Mouse (Mus musculus): Measurements from ENCODE around the gene Ftsj1. TPM values are rescaled to one million over a fixed set of nuclear protein-coding genes. Genes with fewer than 3 reads are reported as not detected.
A peak's percentile ranks its signal among the peaks of the same experiment; 100 is the strongest.

Gene Ftsj1
- total and polyA plus RNA-seq, 2 experiments from 2014 or later = 35.4 to 39.6 TPM

- H3K4me2 ChIP-seq (ENCODE audit: low read depth, low read length, poor library complexity, severe bottlenecking) = no peak overlapping the region
- no peak overlapping the region for H3K27ac ChIP-seq (ENCODE audit: low read depth, low read length)
- H3K9me3 ChIP-seq (ENCODE audit: low read length) = no peaks in the 10 kb centered on the region
- no peaks in the 10 kb centered on the region for H3K4me1 ChIP-seq (ENCODE audit: insufficient read depth, low read length)
- no peak for TF ChIP-seq CTCF (IDR thresholded peaks at IDR 0.05)
- H3K27me3 ChIP-seq (ENCODE audit: insufficient read depth, low read length) = no peaks in the 10 kb centered on the region
- DNase-seq (ENCODE audit: low spot score) (no peak), ATAC-seq (ENCODE audit: low FRiP score) (no peak)
- 77% methylated on average over 7 of the region's 7 CpGs for WGBS
- no peak overlapping the region for H3K9ac ChIP-seq (replicated peaks; ENCODE audit: low read length, poor library complexity, severe bottlenecking)
- H3K36me3 ChIP-seq (ENCODE audit: insufficient read depth, low read length) = no peaks in the 10 kb centered on the region
- no peak overlapping the region for H3K4me3 ChIP-seq (ENCODE audit: low read depth, low read length)
These were observed 40.6 kb downstream of the Ftsj1 start for GRCm38 (mm10) chrX:8211490-8212207.

DNA sequence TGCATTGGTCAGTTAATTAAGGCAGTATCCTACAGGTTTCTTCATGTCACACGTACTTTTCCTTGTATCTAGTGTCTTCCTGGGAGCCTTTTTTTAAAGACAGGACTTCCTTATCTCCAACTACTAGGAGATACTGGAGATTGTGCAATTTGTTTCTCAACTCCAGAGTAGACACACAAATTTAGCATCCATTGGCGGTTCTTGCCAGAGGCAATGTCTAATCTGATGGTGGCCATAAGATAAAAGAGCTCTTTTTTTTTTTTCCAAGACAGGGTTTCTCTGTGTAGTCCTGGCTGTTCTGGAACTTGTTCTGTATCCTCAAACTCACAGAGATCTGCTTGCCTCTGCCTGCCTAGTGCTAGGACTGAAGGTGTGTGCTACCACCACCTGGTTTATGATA lies 42.5 kb downstream of the Ftsj1 start:
- DNase-seq (ENCODE audit: low spot score) (no peak), ATAC-seq (ENCODE audit: low FRiP score) (no peak)
- H3K27ac ChIP-seq (ENCODE audit: low read depth, low read length) = no peak overlapping the region
- H3K9ac ChIP-seq (replicated peaks; ENCODE audit: low read length, poor library complexity, severe bottlenecking) = no peak overlapping the region
- no peaks in the 10 kb centered on the region for H3K9me3 ChIP-seq (ENCODE audit: low read length)
- H3K4me2 ChIP-seq (ENCODE audit: low read depth, low read length, poor library complexity, severe bottlenecking) = no peak overlapping the region
- 81% methylated on average over 2 of the region's 2 CpGs for WGBS
- 0 out of 2 replicates have a peak, but pooled peaks cover 4% of the 10 kb centered on the region for H3K4me1 ChIP-seq (ENCODE audit: insufficient read depth, low read length)
- no peaks in the 10 kb centered on the region for H3K27me3 ChIP-seq (ENCODE audit: insufficient read depth, low read length)
- H3K4me3 ChIP-seq (ENCODE audit: low read depth, low read length) = no peak overlapping the region
- TF ChIP-seq CTCF (IDR thresholded peaks at IDR 0.05) = no peak
- H3K36me3 ChIP-seq (ENCODE audit: insufficient read depth, low read length) = no peaks in the 10 kb centered on the region

DNA sequence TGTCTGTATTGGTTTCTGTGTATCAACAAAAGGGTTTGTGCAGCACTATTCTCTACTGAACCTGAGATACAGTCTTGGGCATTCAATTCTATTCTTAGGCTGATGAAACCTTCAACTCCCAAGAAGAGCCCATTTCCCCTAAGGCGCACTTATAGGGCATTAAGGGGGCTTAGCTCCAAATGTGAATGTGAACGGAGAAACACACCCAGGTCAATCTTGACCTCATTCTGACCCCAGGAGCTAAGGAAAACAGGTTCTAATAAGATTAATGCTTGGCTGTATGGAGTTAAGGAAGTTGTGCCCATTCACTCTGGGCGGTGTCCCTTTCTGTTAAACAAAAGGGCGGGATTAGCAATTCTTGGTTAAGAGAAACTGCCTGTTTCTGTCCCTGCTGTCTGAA lies 45.0 kb downstream of the Ftsj1 start:
- Histone ChIP-seq H3K36me3 (ENCODE audit: insufficient read depth, low read length) (peaks cover 3% of the 10 kb centered on the region; the same call in 1 of the 2 replicates), H3K27me3 (ENCODE audit: insufficient read depth, low read length) (no peaks in the 10 kb centered on the region), H3K9ac (replicated peaks; ENCODE audit: low read length, poor library complexity, severe bottlenecking) (no peak overlapping the region), H3K4me2 (ENCODE audit: low read depth, low read length, poor library complexity, severe bottlenecking) (peak overlapping the region; percentile 55; the same call in 1 of the 2 replicates), H3K9me3 (ENCODE audit: low read length) (no peaks in the 10 kb centered on the region), H3K4me3 (ENCODE audit: low read depth, low read length) (peak overlapping the region; percentile 53; the same call in 1 of the 2 replicates), H3K4me1 (ENCODE audit: insufficient read depth, low read length) (0 out of 2 replicates have a peak, but pooled peaks cover 4% of the 10 kb centered on the region), H3K27ac (ENCODE audit: low read depth, low read length) (no peak overlapping the region)
- WGBS = 32% methylated on average over 4 of the region's 4 CpGs
- TF ChIP-seq CTCF (IDR thresholded peaks at IDR 0.05) = no peak
- ATAC-seq (ENCODE audit: low FRiP score) = no peak
- DNase-seq (ENCODE audit: low spot score) = no peak

DNA sequence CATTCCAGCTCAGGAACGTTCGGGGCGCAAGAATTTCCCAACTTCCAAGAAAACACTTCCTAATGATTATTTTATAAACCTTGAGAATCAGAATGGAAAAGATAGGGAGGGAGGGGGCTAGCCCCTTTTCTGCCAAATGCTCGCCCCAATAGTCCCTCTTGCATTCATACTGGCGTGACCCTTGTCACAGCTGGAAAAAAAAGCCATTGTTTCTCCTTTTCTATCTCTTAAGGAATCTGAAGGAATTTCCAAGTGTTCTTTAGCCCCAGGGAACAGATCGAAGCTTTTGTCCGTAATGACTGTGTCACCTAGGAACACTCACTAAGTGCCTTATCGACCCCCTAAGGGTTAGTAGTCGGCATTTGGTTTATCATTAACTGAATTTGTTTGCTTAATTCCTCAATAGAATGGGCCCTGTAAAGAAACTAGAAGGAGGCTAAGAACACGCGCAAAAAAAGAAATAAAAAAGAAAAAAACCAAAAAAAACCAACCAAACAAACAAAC lies 45.5 kb downstream of the Ftsj1 start:
- no peak for TF ChIP-seq CTCF (IDR thresholded peaks at IDR 0.05)
- Histone ChIP-seq H3K27ac (ENCODE audit: low read depth, low read length) (no peak overlapping the region), H3K36me3 (ENCODE audit: insufficient read depth, low read length) (peaks cover 3% of the 10 kb centered on the region; the same call in 1 of the 2 replicates), H3K4me2 (ENCODE audit: low read depth, low read length, poor library complexity, severe bottlenecking) (peak overlapping the region; percentile 55), H3K9me3 (ENCODE audit: low read length) (no peaks in the 10 kb centered on the region), H3K4me1 (ENCODE audit: insufficient read depth, low read length) (0 out of 2 replicates have a peak, but pooled peaks cover 4% of the 10 kb centered on the region), H3K9ac (replicated peaks; ENCODE audit: low read length, poor library complexity, severe bottlenecking) (peak overlapping the region; percentile 71; the same call in 1 of the 2 replicates), H3K27me3 (ENCODE audit: insufficient read depth, low read length) (no peaks in the 10 kb centered on the region), H3K4me3 (ENCODE audit: low read depth, low read length) (peak overlapping the region; percentile 53)
- ATAC-seq (ENCODE audit: low FRiP score) (no peak), DNase-seq (ENCODE audit: low spot score) (no peak)
- 26% methylated on average over 11 of the region's 11 CpGs for WGBS

- WGBS = 17% methylated on average over 45 of the region's 46 CpGs
- peak; percentile 93 for ATAC-seq (ENCODE audit: low FRiP score)
These were observed 46.1 kb downstream of the Ftsj1 start, which contains the start of gene Porcn for GRCm38 (mm10) chrX:8206015-8206693. Porcn (minus strand) TSS chrX:8206525.

More at GRCm38 (mm10) chrX:8206015-8206693, 46.1 kb downstream of the Ftsj1 start, which contains the start of gene Porcn:
- Histone ChIP-seq H3K4me2 (ENCODE audit: low read depth, low read length, poor library complexity, severe bottlenecking) (peak within 1 kb of the TSS; percentile 55), H3K4me1 (ENCODE audit: insufficient read depth, low read length) (0 out of 2 replicates have a peak, but pooled peaks cover 4% of the 10 kb centered on the region), H3K27ac (ENCODE audit: low read depth, low read length) (peak within 1 kb of the TSS; percentile 68), H3K9me3 (ENCODE audit: low read length) (no peaks in the 10 kb centered on the region), H3K4me3 (ENCODE audit: low read depth, low read length) (peak within 1 kb of the TSS; percentile 53), H3K27me3 (ENCODE audit: insufficient read depth, low read length) (no peaks in the 10 kb centered on the region), H3K36me3 (ENCODE audit: insufficient read depth, low read length) (peaks cover 3% of the 10 kb centered on the region; the same call in 1 of the 2 replicates), H3K9ac (replicated peaks; ENCODE audit: low read length, poor library complexity, severe bottlenecking) (peak within 1 kb of the TSS; percentile 71)
- peak; percentile 83 for DNase-seq (ENCODE audit: low spot score)
- TF ChIP-seq CTCF (IDR thresholded peaks at IDR 0.05) = no peak
